Mouse (Mus musculus): ENCODE data around the gene Natd1.

Natd1 gene

GRCm38 (mm10) chr11:60914491-60914890 lies at the start of gene Natd1:
Gene Natd1, minus strand, starts transcription at chr11:60914750.
- DNase-seq = no peak

- no peak for DNase-seq
Observed at GRCm38 (mm10) chr11:60962709-60963108, 48.2 kb upstream of the Natd1 start.

- DNase-seq = no peak
Observed at GRCm38 (mm10) chr11:60961176-60961575, 46.6 kb upstream of the Natd1 start.

- no peak for DNase-seq
Observed at GRCm38 (mm10) chr11:60958948-60959347, 44.4 kb upstream of the Natd1 start.

- no peak for DNase-seq
Observed at GRCm38 (mm10) chr11:60955621-60956383, 41.3 kb upstream of the Natd1 start.

GRCm38 (mm10) chr11:60954255-60955104 lies 39.9 kb upstream of the Natd1 start:
- no peak for DNase-seq

GRCm38 (mm10) chr11:60953803-60954202 lies 39.3 kb upstream of the Natd1 start:
- peak; percentile 70 for DNase-seq

- no peak for DNase-seq
Observed at GRCm38 (mm10) chr11:60952986-60953385, 38.4 kb upstream of the Natd1 start.

GRCm38 (mm10) chr11:60952362-60952761 lies 37.8 kb upstream of the Natd1 start:
- no peak for DNase-seq

GRCm38 (mm10) chr11:60951896-60952295 lies 37.3 kb upstream of the Natd1 start:
- no peak for DNase-seq

- no peak for DNase-seq
Observed at GRCm38 (mm10) chr11:60945003-60945402, 30.5 kb upstream of the Natd1 start.

- DNase-seq = no peak
Observed at GRCm38 (mm10) chr11:60942263-60943015, 27.9 kb upstream of the Natd1 start.

GRCm38 (mm10) chr11:60941370-60941769 lies 26.8 kb upstream of the Natd1 start:
- DNase-seq = no peak

- no peak for DNase-seq
Observed at GRCm38 (mm10) chr11:60940501-60940900, 26.0 kb upstream of the Natd1 start.

- no peak for DNase-seq
Observed at GRCm38 (mm10) chr11:60939487-60939886, 24.9 kb upstream of the Natd1 start.

- DNase-seq = no peak
Observed at GRCm38 (mm10) chr11:60937611-60938010, 23.1 kb upstream of the Natd1 start.

GRCm38 (mm10) chr11:60935975-60936373 lies 21.4 kb upstream of the Natd1 start:
- DNase-seq = no peak

GRCm38 (mm10) chr11:60935326-60935974 lies 20.9 kb upstream of the Natd1 start:
- peak; percentile 65 for DNase-seq

GRCm38 (mm10) chr11:60934795-60935194 lies 20.2 kb upstream of the Natd1 start:
- DNase-seq = no peak

GRCm38 (mm10) chr11:60933178-60933930 lies 18.8 kb upstream of the Natd1 start:
- DNase-seq = no peak

- DNase-seq = peak; percentile 19
Observed at GRCm38 (mm10) chr11:60932503-60933020, 18.0 kb upstream of the Natd1 start.

All from thymus, postnatal 25 days (tissue).